Mouse (Mus musculus) MEL (cell line): ENCODE data around the gene Gimap3. TPM values are rescaled to one million over a fixed set of nuclear protein-coding genes. Genes with fewer than 3 reads are reported as not detected.

Experiments
- DNase-seq: peaks from one replicate; pipeline ENCODE4 v3.0.0; 2011; ENCODE audit warnings: low read depth, low spot score
- H3K27ac ChIP-seq: 2 replicates; pipeline ENCODE4 v1.5.1; 2012; ENCODE audit warnings: low read depth, mild to moderate bottlenecking, control low read depth, low read length, moderate library complexity; ENCODE audit not compliant: control insufficient read depth
- H3K27me3 ChIP-seq, 2 experiments: fragments of 150-350 bp in 1 of 2; sonication (generic) in 1 of 2; 2 replicates each; pipeline ENCODE4 v1.6.1; 2012; ENCODE audit warnings: low read length in 2 of 2, mild to moderate bottlenecking in 2 of 2, improper control_type of control experiment in 1 of 2, moderate library complexity in 1 of 2; ENCODE audit not compliant: insufficient read depth in 2 of 2, control insufficient read depth in 1 of 2
- H3K36me3 ChIP-seq, 2 experiments: 2 replicates each; pipeline ENCODE4 v1.6.1; 2012 to 2014; ENCODE audit warnings: low read length in 2 of 2, improper control_type of control experiment in 1 of 2, inconsistent platforms in 1 of 2, mild to moderate bottlenecking in 1 of 2; ENCODE audit not compliant: insufficient read depth in 2 of 2, control insufficient read depth in 1 of 2
- H3K4me1 ChIP-seq, 2 experiments: fragments of 150-350 bp in 1 of 2; sonication (generic) in 1 of 2; 2 replicates each; pipeline ENCODE4 v1.6.1; 2012; ENCODE audit warnings: low read length in 2 of 2, improper control_type of control experiment in 1 of 2, mild to moderate bottlenecking in 1 of 2; ENCODE audit not compliant: insufficient read depth in 2 of 2, control insufficient read depth in 1 of 2
- H3K4me3 ChIP-seq, 2 experiments: fragments of 150-350 bp in 1 of 2; sonication (generic) in 1 of 2; 2 replicates each; pipeline ENCODE4 v1.5.1; 2012; ENCODE audit warnings: low read depth in 2 of 2, low read length in 2 of 2, mild to moderate bottlenecking in 2 of 2, moderate library complexity in 2 of 2, control low read depth in 1 of 2, improper control_type of control experiment in 1 of 2; ENCODE audit not compliant: control insufficient read depth in 1 of 2, insufficient read depth in 1 of 2
- H3K79me2 ChIP-seq: 2 replicates; pipeline ENCODE4 v1.6.1; 2012; ENCODE audit warnings: mild to moderate bottlenecking, low read length, moderate library complexity; ENCODE audit not compliant: control insufficient read depth, poor library complexity, insufficient read depth
- H3K9ac ChIP-seq: 2 replicates; pipeline ENCODE4 v1.6.1; 2012; ENCODE audit warnings: low read depth, mild to moderate bottlenecking, control low read depth, low read length, moderate library complexity; ENCODE audit not compliant: control insufficient read depth, poor library complexity, severe bottlenecking
- H3K9me3 ChIP-seq: fragments of 150-350 bp; sonication (generic); replicated peaks from 2 replicates; pipeline ENCODE4 v1.6.1; 2012; ENCODE audit warnings: mild to moderate bottlenecking, low read length, improper control_type of control experiment, moderate library complexity; ENCODE audit not compliant: insufficient read depth
- CHD1 ChIP-seq: IDR thresholded peaks from 2 replicates; pipeline ENCODE4 v1.6.1; 2012; ENCODE audit warnings: low read depth, mild to moderate bottlenecking, inconsistent platforms, low read length, improper control_type of control experiment
- CHD2 ChIP-seq: IDR thresholded peaks from 2 replicates; pipeline ENCODE4 v1.6.1; 2011; ENCODE audit warnings: low read length, improper control_type of control experiment
- CTCF ChIP-seq, 3 experiments: IDR thresholded peaks in 2 of 3; conservative IDR thresholded peaks in 1 of 3; 2 replicates each; pipeline ENCODE4 v1.5.1; 2011 to 2012; ENCODE audit warnings: low read length in 3 of 3, low read depth in 2 of 3, mild to moderate bottlenecking in 2 of 3, improper control_type of control experiment in 1 of 3, inconsistent platforms in 1 of 3, mixed read lengths in 1 of 3, moderate library complexity in 1 of 3; ENCODE audit not compliant: control insufficient read depth in 1 of 3, insufficient read depth in 1 of 3, poor library complexity in 1 of 3, severe bottlenecking in 1 of 3
- ELF1 ChIP-seq: IDR thresholded peaks from 2 replicates; pipeline ENCODE4 v1.6.1; 2014; ENCODE audit warnings: low read depth, mild to moderate bottlenecking, inconsistent platforms, low read length, improper control_type of control experiment, moderate library complexity
- GABPA ChIP-seq: IDR thresholded peaks from 2 replicates; pipeline ENCODE4 v1.6.1; 2012; ENCODE audit warnings: low read depth, mild to moderate bottlenecking, inconsistent platforms, low read length, improper control_type of control experiment, moderate library complexity
- KAT2A ChIP-seq: conservative IDR thresholded peaks from 2 replicates; pipeline ENCODE4 v1.6.1; 2012; ENCODE audit warnings: low read depth, low read length, improper control_type of control experiment, inconsistent platforms
- MAX ChIP-seq: IDR thresholded peaks from 2 replicates; pipeline ENCODE4 v1.6.1; 2011; ENCODE audit warnings: low read length, improper control_type of control experiment
- MAZ ChIP-seq: IDR thresholded peaks from 2 replicates; pipeline ENCODE4 v1.6.1; 2012; ENCODE audit warnings: low read depth, mild to moderate bottlenecking, inconsistent platforms, low read length, improper control_type of control experiment
- MEF2A ChIP-seq: IDR thresholded peaks from 2 replicates; pipeline ENCODE4 v1.6.1; 2014; ENCODE audit warnings: low read depth, mild to moderate bottlenecking, inconsistent platforms, low read length, improper control_type of control experiment; ENCODE audit not compliant: poor library complexity, insufficient replicate concordance, severe bottlenecking; ENCODE audit errors: extremely low read depth
- MXI1 ChIP-seq: IDR thresholded peaks from 2 replicates; pipeline ENCODE4 v1.6.1; 2011; ENCODE audit warnings: mild to moderate bottlenecking, low read depth, low read length, improper control_type of control experiment
- MYC ChIP-seq: IDR thresholded peaks from 2 replicates; pipeline ENCODE4 v1.6.1; 2011; ENCODE audit warnings: low read depth, mild to moderate bottlenecking, low read length, improper control_type of control experiment, moderate library complexity
- NELFE ChIP-seq: IDR thresholded peaks from 2 replicates; pipeline ENCODE4 v1.6.1; 2011; ENCODE audit warnings: low read depth, low read length, improper control_type of control experiment
- NRF1 ChIP-seq: IDR thresholded peaks from 2 replicates; pipeline ENCODE4 v1.6.1; 2014; ENCODE audit warnings: low read depth, mild to moderate bottlenecking, inconsistent platforms, low read length, improper control_type of control experiment, moderate library complexity; ENCODE audit not compliant: poor library complexity, insufficient read depth, severe bottlenecking
- POLR2AphosphoS2 ChIP-seq: IDR thresholded peaks from 2 replicates; pipeline ENCODE4 v1.6.1; 2011; ENCODE audit warnings: low read length, improper control_type of control experiment
- POLR2AphosphoS5 ChIP-seq: IDR thresholded peaks from 2 replicates; pipeline ENCODE4 v1.6.1; 2012; ENCODE audit warnings: low read depth, borderline replicate concordance, mild to moderate bottlenecking, inconsistent platforms, low read length, moderate library complexity, mixed read lengths
- RAD21 ChIP-seq: IDR thresholded peaks from 2 replicates; pipeline ENCODE4 v1.6.1; 2011; ENCODE audit warnings: mild to moderate bottlenecking, low read depth, low read length, improper control_type of control experiment
- RCOR1 ChIP-seq: IDR thresholded peaks from 2 replicates; pipeline ENCODE4 v1.6.1; 2012; ENCODE audit warnings: low read depth, mild to moderate bottlenecking, inconsistent platforms, low read length, improper control_type of control experiment
- SIN3A ChIP-seq: IDR thresholded peaks from 2 replicates; pipeline ENCODE4 v1.6.1; 2012; ENCODE audit warnings: low read length, improper control_type of control experiment, inconsistent platforms
- SMC3 ChIP-seq: IDR thresholded peaks from 2 replicates; pipeline ENCODE4 v1.6.1; 2011; ENCODE audit warnings: low read depth, low read length, improper control_type of control experiment
- TBP ChIP-seq: IDR thresholded peaks from 2 replicates; pipeline ENCODE4 v1.8.0; 2011; ENCODE audit warnings: low read depth, low read length, improper control_type of control experiment
- TCF12 ChIP-seq: IDR thresholded peaks from 2 replicates; pipeline ENCODE4 v1.6.1; 2014; ENCODE audit warnings: low read depth, mild to moderate bottlenecking, inconsistent platforms, low read length, improper control_type of control experiment, moderate library complexity
- USF1 ChIP-seq: IDR thresholded peaks from 2 replicates; pipeline ENCODE4 v1.6.1; 2014; ENCODE audit warnings: low read depth, mild to moderate bottlenecking, inconsistent platforms, low read length, improper control_type of control experiment, moderate library complexity
- USF2 ChIP-seq, 2 experiments: IDR thresholded peaks; 2 replicates each; pipeline ENCODE4 v1.6.1; 2011 to 2012; ENCODE audit warnings: improper control_type of control experiment in 2 of 2, low read length in 2 of 2, borderline replicate concordance in 1 of 2, inconsistent platforms in 1 of 2, low read depth in 1 of 2, mild to moderate bottlenecking in 1 of 2; ENCODE audit not compliant: insufficient read depth in 1 of 2
- ZKSCAN1 ChIP-seq: IDR thresholded peaks from 2 replicates; pipeline ENCODE4 v1.6.1; 2012; ENCODE audit warnings: low read depth, mild to moderate bottlenecking, inconsistent platforms, low read length, improper control_type of control experiment, moderate library complexity
- ZNF384 ChIP-seq: IDR thresholded peaks from 2 replicates; pipeline ENCODE4 v1.6.1; 2012; ENCODE audit warnings: low read depth, mild to moderate bottlenecking, inconsistent platforms, low read length, improper control_type of control experiment
- polyA plus RNA-seq, 2 experiments: library from polyadenylated mRNA; stranded (reverse) in 1 of 2; unstranded in 1 of 2; fragments of >175 nt in 1 of 2; fragments of >200 nt in 1 of 2; gene quantifications; 2 replicates each; pipeline versions ENCODE4 v1.2.1 to v1.2.4; 2012; ENCODE audit warnings: low replicate concordance in 2 of 2, low read depth in 1 of 2; ENCODE audit not compliant: insufficient read length in 2 of 2, insufficient read depth in 1 of 2, missing spikeins in 1 of 2
- total RNA-seq: library from RNA; depleted of rRNA; stranded (reverse); fragments of 300-350 nt; gene quantifications from 2 replicates; pipeline ENCODE4 v1.2.3, GENCODE M21; 2012

Gene Gimap3
- total and polyA plus RNA-seq, 3 experiments: not detected

- no peaks in the 10 kb centered on the region for H3K9me3 ChIP-seq
- no peaks in the 10 kb centered on the region for H3K27me3 ChIP-seq
- no peak overlapping the region for H3K27ac ChIP-seq
- H3K4me1 ChIP-seq: no peaks in the 10 kb centered on the region
- no peak overlapping the region for H3K9ac ChIP-seq
- H3K36me3 ChIP-seq: no peaks in the 10 kb centered on the region
- DNase-seq: no peak
- TF ChIP-seq NRF1 (no peak), ZKSCAN1 (no peak), NELFE (no peak), CHD1 (no peak), RCOR1 (no peak), USF2 (IDR thresholded peaks at IDR 0.05; ENCODE audit: borderline replicate concordance in 1 of 2, insufficient read depth in 1 of 2, low read depth in 1 of 2, low read length in 2 of 2) (no peak), ZNF384 (no peak), GABPA (no peak), POLR2AphosphoS2 (no peak), USF1 (no peak), CTCF (IDR thresholded peaks at IDR 0.05 in 2 of 3, conservative IDR thresholded peaks at IDR 0.05 in 1 of 3; ENCODE audit: control insufficient read depth in 1 of 3, insufficient read depth in 1 of 3, low read depth in 2 of 3, low read length in 3 of 3, poor library complexity in 1 of 3, severe bottlenecking in 1 of 3) (no peak)
- no peak overlapping the region for H3K4me3 ChIP-seq
- no peaks in the 10 kb centered on the region for H3K79me2 ChIP-seq
These were observed 42.9 kb downstream of the Gimap3 start for GRCm38 (mm10) chr6:48727761-48728160.

GRCm38 (mm10) chr6:48725476-48725875 lies 45.2 kb downstream of the Gimap3 start:
- no peaks in the 10 kb centered on the region for H3K4me1 ChIP-seq
- H3K4me3 ChIP-seq: no peak overlapping the region
- DNase-seq: no peak

DNA sequence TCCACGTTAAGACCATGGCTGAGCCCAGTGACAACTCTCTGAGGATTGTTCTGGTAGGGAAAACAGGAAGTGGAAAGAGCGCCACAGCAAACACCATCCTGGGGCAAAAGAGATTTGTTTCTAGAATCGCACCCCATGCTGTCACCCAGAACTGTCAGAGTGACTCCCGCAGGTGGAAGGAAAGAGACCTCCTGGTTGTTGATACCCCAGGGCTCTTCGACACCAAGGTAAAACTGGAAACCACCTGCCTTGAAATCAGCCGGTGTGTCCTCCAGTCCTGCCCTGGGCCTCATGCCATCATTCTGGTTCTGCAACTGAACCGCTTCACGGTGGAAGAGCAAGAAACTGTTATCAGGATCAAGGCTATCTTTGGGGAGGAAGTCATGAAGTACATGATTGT lies 47.2 kb downstream of the Gimap3 start:
- H3K27ac ChIP-seq: no peak overlapping the region

More at GRCm38 (mm10) chr6:48725476-48725875, 45.2 kb downstream of the Gimap3 start:
- H3K79me2 ChIP-seq: no peaks in the 10 kb centered on the region
- H3K27me3 ChIP-seq: no peaks in the 10 kb centered on the region
- no peaks in the 10 kb centered on the region for H3K36me3 ChIP-seq
- H3K9ac ChIP-seq: no peak overlapping the region
- H3K27ac ChIP-seq: no peak overlapping the region
- TF ChIP-seq CTCF (IDR thresholded peaks at IDR 0.05 in 2 of 3, conservative IDR thresholded peaks at IDR 0.05 in 1 of 3; ENCODE audit: control insufficient read depth in 1 of 3, insufficient read depth in 1 of 3, low read depth in 2 of 3, low read length in 3 of 3, poor library complexity in 1 of 3, severe bottlenecking in 1 of 3): no peak
- TF ChIP-seq RAD21: no peak
- TF ChIP-seq ZKSCAN1: no peak
- no peak for TF ChIP-seq MAZ
- no peak for TF ChIP-seq SIN3A
- no peak for TF ChIP-seq SMC3
- no peak for TF ChIP-seq MXI1
- TF ChIP-seq MEF2A: no peak
- no peak for TF ChIP-seq MYC
- TF ChIP-seq ELF1: no peak
- H3K9me3 ChIP-seq: no peaks in the 10 kb centered on the region

More for the DNA sequence above, 47.2 kb downstream of the Gimap3 start:
- Histone ChIP-seq H3K27me3 (no peaks in the 10 kb centered on the region), H3K9ac (no peak overlapping the region), H3K36me3 (no peaks in the 10 kb centered on the region), H3K4me1 (no peaks in the 10 kb centered on the region), H3K9me3 (no peaks in the 10 kb centered on the region), H3K4me3 (no peak overlapping the region), H3K79me2 (no peaks in the 10 kb centered on the region)
- TF ChIP-seq CTCF (IDR thresholded peaks at IDR 0.05 in 2 of 3, conservative IDR thresholded peaks at IDR 0.05 in 1 of 3; ENCODE audit: control insufficient read depth in 1 of 3, insufficient read depth in 1 of 3, low read depth in 2 of 3, low read length in 3 of 3, poor library complexity in 1 of 3, severe bottlenecking in 1 of 3) (no peak), MEF2A (no peak), TCF12 (no peak), MAX (no peak), TBP (no peak), CHD2 (no peak), NRF1 (no peak), USF1 (no peak), GABPA (no peak), POLR2AphosphoS2 (no peak), POLR2AphosphoS5 (no peak), USF2 (IDR thresholded peaks at IDR 0.05; ENCODE audit: borderline replicate concordance in 1 of 2, insufficient read depth in 1 of 2, low read depth in 1 of 2, low read length in 2 of 2) (no peak), KAT2A (no peak), RAD21 (no peak), ZKSCAN1 (no peak), SMC3 (no peak)
- no peak for DNase-seq
